Mouse (Mus musculus) testis, postnatal 14 days (tissue): ENCODE results near the gene Armc7.
"Not testable (repeated sequence)": the region's sequence is repeated elsewhere in the genome, so short reads cannot be mapped to it uniquely, and the experiment has no call there.

Experiments used
- DNase-seq: peaks from one replicate; pipeline ENCODE4 v3.0.0; 2021; ENCODE audit warnings: low spot score

The Armc7 gene

GRCm38 (mm10) chr11:115491356-115492083 lies 16.1 kb downstream of the Armc7 start, which contains the start of gene Nt5c:
TSS of gene Nt5c (minus strand) at chr11:115491862.
- peak; percentile 80 for DNase-seq

DNA sequence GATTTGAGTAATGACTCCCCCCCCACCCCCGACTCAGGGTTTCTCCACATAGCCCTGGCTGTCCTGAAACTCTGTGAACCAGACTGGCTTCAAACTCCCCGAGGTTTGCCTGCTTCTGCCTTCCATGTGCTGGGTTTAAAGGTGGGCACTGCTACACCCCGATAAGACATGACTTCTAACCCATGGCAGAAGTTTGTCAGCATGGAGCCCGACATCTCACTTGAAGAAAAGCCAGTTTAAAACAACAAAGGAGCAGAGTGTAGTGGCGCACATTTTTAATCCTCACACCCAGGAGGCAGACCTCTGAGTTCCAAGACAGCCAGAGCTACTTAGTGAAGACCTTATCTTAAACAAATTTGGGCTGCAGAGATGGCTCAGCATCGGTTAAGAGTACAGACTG lies 16.9 kb downstream of the Armc7 start:
- DNase-seq = no peak

GRCm38 (mm10) chr11:115496559-115496958 lies 21.1 kb downstream of the Armc7 start:
- not testable (repeated sequence) for DNase-seq

- no peak for DNase-seq
These were observed 27.2 kb downstream of the Armc7 start for GRCm38 (mm10) chr11:115502636-115503035.

DNA sequence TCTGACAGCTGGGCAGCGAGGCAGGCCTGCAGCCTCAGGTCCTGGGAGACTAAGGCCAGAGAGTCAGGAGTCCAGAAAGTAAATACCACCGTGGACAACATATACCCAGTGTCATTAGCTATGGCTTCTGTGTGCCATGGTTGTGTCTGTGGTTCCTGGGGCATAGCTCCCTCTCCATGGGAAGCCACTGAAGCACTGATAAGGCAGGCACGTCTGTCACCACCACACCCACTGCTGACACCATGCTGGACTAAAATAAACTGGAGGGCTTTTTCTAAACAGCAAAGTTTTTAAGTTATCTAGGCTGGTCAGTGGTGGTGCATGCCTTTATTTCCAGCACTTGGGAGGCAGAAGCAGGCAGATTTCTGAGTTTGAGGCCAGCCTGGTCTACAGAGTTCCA lies 31.1 kb downstream of the Armc7 start:
- DNase-seq = no peak

- no peak for DNase-seq
These were observed 32.6 kb downstream of the Armc7 start for GRCm38 (mm10) chr11:115508061-115508460.

GRCm38 (mm10) chr11:115509773-115510506 lies 34.5 kb downstream of the Armc7 start:
- DNase-seq = no peak

DNA sequence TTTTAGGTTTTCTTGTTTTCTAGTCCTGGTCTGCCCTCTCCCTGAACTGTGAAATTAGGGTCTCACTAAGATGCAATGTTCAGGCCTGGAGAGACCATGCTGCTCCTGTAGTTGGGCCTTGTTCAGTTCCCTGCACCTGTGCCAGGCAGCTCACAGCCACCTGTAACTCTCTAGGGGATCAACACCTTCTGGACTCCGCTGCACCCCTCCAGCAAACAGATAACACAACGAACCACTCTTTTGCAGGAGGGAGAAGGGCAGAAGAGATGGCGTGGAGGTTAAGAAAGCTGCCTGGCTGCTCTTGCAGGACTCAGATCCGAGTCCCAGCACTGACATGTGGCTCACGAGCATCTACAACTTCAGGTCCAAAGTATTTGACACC lies 35.0 kb downstream of the Armc7 start:
- DNase-seq = no peak

DNA sequence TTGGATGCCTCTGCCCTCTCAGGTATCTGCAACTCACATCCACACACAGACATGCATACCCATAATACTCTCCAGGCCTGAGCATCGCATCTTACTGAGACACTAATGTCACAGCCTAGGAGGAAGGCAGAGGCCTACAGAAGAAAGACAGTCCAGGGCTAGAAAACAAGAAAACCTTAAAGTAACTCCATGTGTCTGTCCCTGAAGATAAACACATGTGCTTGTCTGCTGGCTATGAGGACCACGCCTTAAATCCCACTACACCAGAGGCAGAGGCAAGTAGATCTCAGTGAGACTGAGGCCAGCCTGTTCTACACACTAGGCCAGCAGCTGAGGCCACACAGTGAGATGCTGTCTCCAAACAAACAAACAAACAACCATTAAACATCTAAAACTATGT lies 35.7 kb downstream of the Armc7 start:
- DNase-seq = no peak

DNA sequence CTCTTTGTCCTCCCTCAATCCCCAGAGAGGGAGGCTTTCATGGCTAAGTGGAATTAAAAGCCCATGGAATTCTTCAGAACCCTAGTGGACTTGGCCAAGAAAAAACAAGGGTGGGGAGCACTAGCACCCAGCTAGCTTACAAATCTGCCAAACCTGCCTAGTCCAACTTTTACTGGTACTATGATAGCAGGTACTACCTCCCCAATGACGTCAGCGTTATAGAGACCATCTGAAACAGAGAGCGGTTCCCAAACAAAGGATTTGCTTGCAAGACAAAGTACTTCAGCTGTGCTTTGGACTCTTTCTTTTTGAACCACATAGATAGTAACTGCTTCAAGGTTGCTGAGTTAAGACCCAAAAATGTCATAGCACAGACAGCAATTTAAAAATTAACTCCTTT lies 36.5 kb downstream of the Armc7 start:
- DNase-seq = no peak

GRCm38 (mm10) chr11:115512407-115513183 lies 37.1 kb downstream of the Armc7 start:
- DNase-seq = no peak

GRCm38 (mm10) chr11:115513271-115514237 lies 38.1 kb downstream of the Armc7 start:
- peak; percentile 68 for DNase-seq

- DNase-seq = peak; percentile 95
These were observed 38.8 kb downstream of the Armc7 start, which contains the start of gene Jpt1 for GRCm38 (mm10) chr11:115514238-115514663. TSS of gene Jpt1 (minus strand) at chr11:115514387.

DNA sequence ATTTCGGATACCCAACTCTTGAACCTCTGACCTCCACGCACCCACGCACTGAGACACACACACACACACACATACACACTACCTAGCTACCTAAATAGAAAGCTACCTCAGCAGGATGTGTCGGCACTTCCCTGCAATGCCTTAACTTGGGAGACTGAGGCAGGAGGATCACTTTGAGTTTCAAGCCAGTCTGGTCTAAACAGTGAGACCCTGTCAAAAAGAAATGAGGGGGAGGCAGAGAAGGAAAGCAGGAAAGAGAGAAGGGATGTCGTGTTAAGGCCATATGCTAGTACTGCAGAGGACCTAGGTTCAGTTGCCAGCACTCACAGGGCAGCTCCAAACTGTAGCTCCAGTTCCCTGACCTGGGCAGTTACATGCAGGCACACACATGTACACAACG lies 39.6 kb downstream of the Armc7 start:
- DNase-seq = no peak

- no peak for DNase-seq
These were observed 41.5 kb downstream of the Armc7 start for GRCm38 (mm10) chr11:115516942-115517341.

DNA sequence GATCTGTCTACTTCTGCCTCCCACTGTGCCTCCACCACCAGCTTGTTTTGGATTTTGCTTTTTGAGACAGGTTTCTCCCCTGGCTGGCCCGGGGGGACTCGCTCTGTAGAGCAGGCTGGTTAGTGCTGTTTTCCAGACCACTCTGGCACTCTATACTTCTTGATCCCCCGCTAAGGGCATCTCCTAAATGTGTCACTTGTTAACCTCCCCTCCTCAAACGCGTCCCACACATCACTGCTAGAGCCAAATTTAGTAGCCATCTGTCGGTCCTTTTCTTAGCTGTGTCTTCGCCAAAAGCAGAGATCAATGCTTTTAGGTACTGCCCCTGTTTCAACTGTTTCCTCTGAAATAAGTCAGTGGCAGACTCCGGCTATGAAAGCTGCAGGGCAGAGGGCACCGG lies 43.2 kb downstream of the Armc7 start:
- no peak for DNase-seq

DNA sequence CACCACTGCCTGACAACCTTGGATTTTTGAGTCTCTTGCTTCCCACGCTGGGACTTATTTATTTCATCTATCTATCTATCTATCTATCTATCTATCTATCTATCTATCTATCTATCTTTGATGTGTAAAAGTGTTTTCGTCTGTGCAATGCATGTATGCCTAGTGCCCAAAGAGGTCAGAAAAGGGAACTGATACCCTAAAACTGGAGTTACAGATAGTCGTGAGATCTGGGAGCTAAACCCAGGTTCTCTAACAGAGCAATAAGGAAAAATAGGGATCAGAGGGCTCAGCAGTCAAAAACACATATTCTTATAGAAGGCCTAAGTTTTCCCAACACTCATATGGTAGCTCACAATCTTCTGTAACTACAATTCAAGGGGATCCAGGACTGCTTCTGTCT lies 44.1 kb downstream of the Armc7 start:
- DNase-seq = no peak

DNA sequence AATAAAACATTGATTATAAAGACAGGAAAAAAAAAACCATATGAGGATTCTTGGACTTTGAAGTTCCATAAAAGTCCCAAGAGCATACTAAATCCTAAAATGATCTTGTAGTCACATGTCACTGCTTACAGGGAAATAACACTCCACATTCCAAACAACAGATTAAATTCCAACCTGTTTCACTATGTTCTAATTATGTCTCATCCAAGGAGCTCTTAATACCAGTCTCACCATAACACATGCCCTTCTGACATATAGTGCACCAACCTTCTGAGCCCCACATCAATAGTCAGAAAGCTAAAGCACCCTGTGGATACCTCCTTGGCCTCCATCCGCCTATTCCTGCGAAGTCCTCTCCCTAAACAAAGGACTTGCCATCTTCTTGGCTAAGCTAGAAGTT lies 44.8 kb downstream of the Armc7 start:
- DNase-seq = no peak

- DNase-seq = no peak
These were observed 45.6 kb downstream of the Armc7 start for GRCm38 (mm10) chr11:115521080-115521479.

DNA sequence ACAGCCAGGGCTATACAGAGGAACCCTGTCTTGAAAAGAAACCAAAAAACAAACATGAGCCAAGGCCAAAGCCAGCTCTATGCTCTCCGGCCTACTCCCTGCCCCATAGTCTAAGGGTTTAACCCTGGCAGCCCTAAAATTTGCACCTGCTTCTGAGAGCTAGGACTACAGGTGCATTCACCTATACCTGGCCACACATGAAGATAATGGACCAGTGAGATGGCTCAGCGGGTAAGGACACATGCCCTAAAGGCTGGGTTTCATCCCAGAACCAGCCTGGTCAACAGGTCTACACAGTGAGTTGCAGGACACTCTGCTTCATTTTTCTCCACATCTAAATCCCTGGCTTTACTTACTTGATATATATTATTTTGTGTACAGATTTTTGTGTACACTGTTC lies 46.8 kb downstream of the Armc7 start:
- no peak for DNase-seq

- DNase-seq = no peak
These were observed 47.2 kb downstream of the Armc7 start for GRCm38 (mm10) chr11:115522703-115523102.
